Mouse (Mus musculus) heart, postnatal 10 days (tissue): ENCODE results near the gene Palm. TPM values are rescaled to one million over a fixed set of nuclear protein-coding genes. Genes with fewer than 3 reads are reported as not detected.

Source experiments
- DNase-seq, 2 experiments: peaks; one replicate each; pipeline ENCODE4 v3.0.0; 2021
- intact Hi-C: fragments of 180-260 bp; cut with DNase I; formaldehyde crosslinking; loops from one replicate; pipeline ENCODE4 v1.15.1; 2025
- total RNA-seq, 2 experiments: library from RNA; stranded (reverse); gene quantifications; 2 replicates each; pipeline ENCODE4 v1.2.3; 2021

The Palm gene
- total RNA-seq, 2 experiments from 2014 or later, result 90.8 to 103 TPM

- DNase-seq, result peak; percentile 79 to 84
- intact Hi-C loops, result loop anchor here (1.0 to 2.0 kb wide), 2 partner anchors 20 to 44 kb away; no protein-coding TSS in a partner anchor
Observed at GRCm38 (mm10) chr10:79768400-79768799, 25.0 kb upstream of the Palm start.

GRCm38 (mm10) chr10:79769329-79769728 lies 24.0 kb upstream of the Palm start:
- intact Hi-C loops, result loop anchor here (2.0 kb wide), 1 partner anchor 43 kb away; no protein-coding TSS in a partner anchor
- no peak for DNase-seq

- DNase-seq, result no peak
- intact Hi-C loops, result no loop called here
Observed at GRCm38 (mm10) chr10:79772320-79772719, 21.1 kb upstream of the Palm start.

GRCm38 (mm10) chr10:79773208-79773607 lies 20.2 kb upstream of the Palm start:
- DNase-seq, result no peak
- intact Hi-C loops, result no loop called here

GRCm38 (mm10) chr10:79774486-79775279 lies 18.7 kb upstream of the Palm start:
- no peak for DNase-seq
- intact Hi-C loops, result no loop called here

GRCm38 (mm10) chr10:79777103-79777531 lies 16.3 kb upstream of the Palm start, which contains the start of gene Fstl3:
Gene Fstl3 (plus strand): TSS chr10:79777272.
- intact Hi-C loops, result no loop called here
- DNase-seq, result peak; percentile 43 to 57

GRCm38 (mm10) chr10:79778006-79778405 lies 15.4 kb upstream of the Palm start:
- intact Hi-C loops, result no loop called here
- DNase-seq, result peak; percentile 71 to 72

GRCm38 (mm10) chr10:79779193-79779592 lies 14.2 kb upstream of the Palm start:
- DNase-seq, result no peak
- intact Hi-C loops, result no loop called here

- peak; percentile 93 to 94 for DNase-seq
- intact Hi-C loops, result loop anchor here (5.0 to 10.0 kb wide), 2 partner anchors 37 to 185 kb away; no protein-coding TSS in a partner anchor
Observed at GRCm38 (mm10) chr10:79779784-79780663, 13.3 kb upstream of the Palm start.

- intact Hi-C loops, result loop anchor here (5.0 to 10.0 kb wide), 2 partner anchors 37 to 186 kb away; no protein-coding TSS in a partner anchor
Observed at GRCm38 (mm10) chr10:79780664-79781015, 12.7 kb upstream of the Palm start.

GRCm38 (mm10) chr10:79781139-79781538 lies 12.2 kb upstream of the Palm start:
- DNase-seq, result no peak
- intact Hi-C loops, result loop anchor here (5.0 to 10.0 kb wide), 2 partner anchors 36 to 186 kb away; no protein-coding TSS in a partner anchor

More at GRCm38 (mm10) chr10:79780664-79781015, 12.7 kb upstream of the Palm start:
- no peak for DNase-seq

- DNase-seq, result no peak
- intact Hi-C loops, result loop anchor here (5.0 to 10.0 kb wide), 2 partner anchors 35 to 187 kb away; no protein-coding TSS in a partner anchor
Observed at GRCm38 (mm10) chr10:79781956-79782355, 11.4 kb upstream of the Palm start.

- intact Hi-C loops, result loop anchor here (5.0 to 10.0 kb wide), 2 partner anchors 34 to 188 kb away; no protein-coding TSS in a partner anchor
- DNase-seq, result peak in 1 of 2 experiments; percentile 39
Observed at GRCm38 (mm10) chr10:79783050-79783449, 10.3 kb upstream of the Palm start.

- intact Hi-C loops, result loop anchor here (5.0 to 10.0 kb wide), 2 partner anchors 33 to 189 kb away; no protein-coding TSS in a partner anchor
- peak in 1 of 2 experiments; percentile 44 for DNase-seq
Observed at GRCm38 (mm10) chr10:79783920-79784800, 9.2 kb upstream of the Palm start.

- DNase-seq, result peak; percentile 76 to 90
- intact Hi-C loops, result loop anchor here (1.0 to 10.0 kb wide), 3 partner anchors 20 to 194 kb away; no protein-coding TSS in a partner anchor
Observed at GRCm38 (mm10) chr10:79788386-79789158, 4.8 kb upstream of the Palm start.

- intact Hi-C loops, result loop anchor here (2.0 to 10.0 kb wide), 2 partner anchors 95 to 195 kb away; no protein-coding TSS in a partner anchor
- no peak for DNase-seq
Observed at GRCm38 (mm10) chr10:79789581-79789980, 3.8 kb upstream of the Palm start.

- DNase-seq, result no peak
- intact Hi-C loops, result no loop called here
Observed at GRCm38 (mm10) chr10:79790861-79791260, 2.5 kb upstream of the Palm start, which contains the start of gene Prss57. Gene Prss57 (minus strand): TSS chr10:79790961.

- intact Hi-C loops, result loop anchor here (1.0 kb wide), 1 partner anchor 20 kb away; no protein-coding TSS in a partner anchor
- DNase-seq, result no peak
Observed at GRCm38 (mm10) chr10:79792339-79793040, 882 bp upstream of the Palm start.
